Mouse (Mus musculus): Measurements from ENCODE around the gene Gm5089. TPM values are rescaled to one million over a fixed set of nuclear protein-coding genes. Genes with fewer than 3 reads are reported as not detected.
"Not testable (repeated sequence)": the region's sequence is repeated elsewhere in the genome, so short reads cannot be mapped to it uniquely, and the experiment has no call there.

Gene Gm5089
- polyA plus RNA-seq, 1 experiment from 2014 or later: 2.4 TPM

DNA sequence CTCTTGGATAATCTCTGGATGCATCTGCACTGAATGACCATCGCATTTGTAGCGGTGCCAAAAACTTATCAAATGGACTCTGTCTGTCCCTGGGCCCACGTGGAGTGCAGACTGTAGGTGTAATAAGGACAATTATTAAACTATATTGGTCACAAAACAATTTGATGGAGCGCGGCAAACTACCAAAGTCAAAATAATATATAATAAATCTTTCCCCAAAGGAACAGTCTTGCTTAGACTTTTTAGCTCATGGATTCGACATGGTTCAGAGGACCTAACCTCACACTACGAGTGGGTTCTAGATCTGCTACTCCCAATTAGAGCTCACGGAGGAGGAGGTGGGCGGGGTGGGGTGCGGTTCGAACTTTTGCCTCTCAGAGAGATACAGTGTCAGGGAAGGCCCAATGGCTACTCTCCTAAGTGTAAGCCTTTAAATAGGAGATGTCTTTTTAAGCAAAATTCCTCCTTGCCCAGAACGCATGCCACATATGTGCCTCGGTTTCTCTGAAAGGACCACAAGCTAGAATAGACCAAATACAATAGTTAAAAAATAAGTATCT, 15.1 kb upstream of the Gm5089 start:
- Histone ChIP-seq H3K9me3 (no peaks in the 10 kb centered on the region), H3K27ac (peak overlapping the region; percentile 95), H3K27me3 (ENCODE audit: insufficient read depth, poor library complexity, severe bottlenecking) (peaks cover 100% of the 10 kb centered on the region), H3K4me3 (peak overlapping the region; percentile 72), H3K4me1 (replicated peaks) (peaks cover 65% of the 10 kb centered on the region), H3K36me3 (0 out of 2 replicates have a peak, but pooled peaks cover 5% of the 10 kb centered on the region)
- 22% methylated on average over 13 of the region's 13 CpGs for WGBS
- no peak for DNase-seq (ENCODE audit: low spot score)

DNA sequence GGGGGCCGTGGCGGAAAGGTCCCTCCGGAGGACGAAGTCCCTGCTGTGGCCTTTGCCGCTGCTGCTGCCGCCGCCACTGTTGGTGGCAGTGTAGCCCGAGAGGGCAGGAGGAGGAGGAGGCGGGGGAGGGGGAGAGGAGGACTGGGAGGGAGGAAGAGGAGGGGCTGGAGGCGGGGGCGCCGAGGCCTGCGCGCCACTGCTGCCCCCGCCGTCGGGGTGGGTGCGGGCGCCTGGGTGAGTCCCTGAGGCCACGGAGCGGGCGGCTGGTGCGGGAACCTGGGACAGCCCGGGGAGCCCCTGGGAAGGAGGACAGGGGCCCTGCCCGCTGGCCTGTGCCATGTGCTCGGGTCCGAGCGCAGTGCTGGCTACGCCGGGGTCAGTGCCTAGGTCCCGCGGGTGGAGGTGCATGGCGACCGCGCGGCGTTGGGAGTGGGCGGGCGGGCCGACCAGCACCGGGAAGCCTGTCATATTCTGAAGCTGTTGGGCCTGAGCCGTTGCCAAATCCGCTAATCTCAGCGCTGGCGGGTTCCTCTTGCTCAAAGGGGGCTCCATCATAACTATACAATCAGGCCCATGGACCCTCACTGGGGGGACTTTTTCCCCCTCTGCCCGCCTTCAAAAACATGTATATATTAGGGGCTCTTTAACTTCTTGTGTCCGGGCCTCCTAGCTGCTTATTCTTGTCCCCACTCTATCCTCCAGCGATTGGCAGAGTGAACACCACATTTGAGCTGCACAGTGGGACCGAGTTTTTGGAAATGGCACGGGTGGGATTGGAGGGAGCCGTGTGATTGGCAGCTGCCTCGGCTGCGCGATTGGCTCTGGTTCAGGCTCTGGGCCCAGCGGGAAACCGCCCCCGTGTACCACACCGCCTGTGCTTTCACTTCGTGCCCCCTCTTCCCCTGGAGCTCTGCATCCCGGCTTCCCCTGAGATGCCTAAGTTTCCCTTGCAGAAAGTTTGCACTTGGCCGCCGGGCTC, 14.1 kb upstream of the Gm5089 start, which contains the start of gene Zic5:
Gene Zic5 (minus strand): TSS at position 915 of the 979 bp plus-strand sequence.
- Histone ChIP-seq H3K36me3 (0 out of 2 replicates have a peak, but pooled peaks cover 5% of the 10 kb centered on the region), H3K27me3 (ENCODE audit: insufficient read depth, poor library complexity, severe bottlenecking) (peaks cover 100% of the 10 kb centered on the region), H3K9me3 (no peaks in the 10 kb centered on the region), H3K4me3 (peak within 1 kb of the TSS; percentile 72), H3K4me1 (replicated peaks) (peaks cover 68% of the 10 kb centered on the region), H3K27ac (peak within 1 kb of the TSS; percentile 95)
- peak; percentile 87 for DNase-seq (ENCODE audit: low spot score)
- WGBS: under 1% methylated on average over 62 of the region's 62 CpGs

DNA sequence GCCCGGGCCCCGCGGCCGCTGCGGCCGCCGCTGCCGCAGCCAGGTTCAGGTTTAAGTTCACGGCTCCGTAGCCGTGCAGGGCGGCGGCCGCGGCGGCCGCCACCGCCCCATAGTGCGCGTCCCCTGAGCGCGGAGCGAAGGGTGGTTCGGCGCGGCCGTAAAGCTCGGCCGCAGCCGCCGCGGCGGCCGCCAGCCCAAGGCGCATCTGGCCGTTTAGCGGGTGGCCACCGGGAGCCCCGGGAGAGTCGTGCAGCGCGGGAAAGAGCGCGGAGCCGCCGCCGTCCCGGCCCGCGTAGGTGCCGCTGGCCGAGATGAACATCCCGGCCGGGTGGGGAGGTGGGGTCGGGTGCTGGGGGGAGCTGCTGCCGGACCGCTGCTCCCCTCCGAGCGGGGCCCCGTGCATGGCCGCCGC, 13.4 kb upstream of the Gm5089 start:
- Histone ChIP-seq H3K9me3 (no peaks in the 10 kb centered on the region), H3K36me3 (0 out of 2 replicates have a peak, but pooled peaks cover 5% of the 10 kb centered on the region), H3K27me3 (ENCODE audit: insufficient read depth, poor library complexity, severe bottlenecking) (peaks cover 100% of the 10 kb centered on the region), H3K27ac (peak overlapping the region; percentile 95), H3K4me3 (peak overlapping the region; percentile 72), H3K4me1 (replicated peaks) (peaks cover 70% of the 10 kb centered on the region)
- no peak for DNase-seq (ENCODE audit: low spot score)
- 0% methylated on average over 61 of the region's 62 CpGs for WGBS

DNA sequence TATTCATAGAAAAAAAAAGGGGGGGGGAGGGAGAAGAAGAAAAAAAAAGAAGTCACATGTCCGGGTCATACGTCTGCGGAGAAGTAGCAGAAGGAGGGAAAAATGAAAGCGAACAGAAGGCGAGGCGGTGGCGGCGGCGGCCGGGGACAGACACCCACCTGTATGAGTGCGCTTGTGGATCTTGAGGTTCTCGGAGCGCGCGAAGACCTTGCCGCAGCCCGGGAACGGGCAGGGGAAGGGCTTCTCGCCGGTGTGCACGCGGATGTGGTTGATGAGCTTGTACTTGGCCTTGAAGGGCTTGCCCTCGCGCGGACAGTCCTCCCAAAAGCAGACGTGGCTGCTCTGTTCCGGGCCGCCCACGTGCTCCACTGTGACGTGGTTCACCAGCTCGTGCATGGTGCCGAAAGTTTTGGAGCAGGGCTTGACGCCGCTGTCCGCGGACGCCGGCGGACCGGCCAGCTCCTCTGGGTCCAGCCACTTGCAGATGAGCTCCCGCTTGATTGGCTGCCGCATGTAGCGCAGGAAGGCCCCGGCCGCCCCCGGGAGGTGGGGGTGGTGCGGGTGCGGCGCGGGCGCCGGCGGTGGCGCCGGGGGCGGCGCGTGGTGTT, 12.9 kb upstream of the Gm5089 start:
- under 1% methylated on average over 57 of the region's 58 CpGs for WGBS
- H3K27ac ChIP-seq: peak overlapping the region; percentile 95
- H3K9me3 ChIP-seq, H3K36me3 ChIP-seq: not testable (repeated sequence)
- DNase-seq (ENCODE audit: low spot score): peak; percentile 79
- peaks cover 100% of the 10 kb centered on the region for H3K27me3 ChIP-seq (ENCODE audit: insufficient read depth, poor library complexity, severe bottlenecking)
- peaks cover 65% of the 10 kb centered on the region for H3K4me1 ChIP-seq (replicated peaks)
- peak overlapping the region; percentile 72 for H3K4me3 ChIP-seq

DNA sequence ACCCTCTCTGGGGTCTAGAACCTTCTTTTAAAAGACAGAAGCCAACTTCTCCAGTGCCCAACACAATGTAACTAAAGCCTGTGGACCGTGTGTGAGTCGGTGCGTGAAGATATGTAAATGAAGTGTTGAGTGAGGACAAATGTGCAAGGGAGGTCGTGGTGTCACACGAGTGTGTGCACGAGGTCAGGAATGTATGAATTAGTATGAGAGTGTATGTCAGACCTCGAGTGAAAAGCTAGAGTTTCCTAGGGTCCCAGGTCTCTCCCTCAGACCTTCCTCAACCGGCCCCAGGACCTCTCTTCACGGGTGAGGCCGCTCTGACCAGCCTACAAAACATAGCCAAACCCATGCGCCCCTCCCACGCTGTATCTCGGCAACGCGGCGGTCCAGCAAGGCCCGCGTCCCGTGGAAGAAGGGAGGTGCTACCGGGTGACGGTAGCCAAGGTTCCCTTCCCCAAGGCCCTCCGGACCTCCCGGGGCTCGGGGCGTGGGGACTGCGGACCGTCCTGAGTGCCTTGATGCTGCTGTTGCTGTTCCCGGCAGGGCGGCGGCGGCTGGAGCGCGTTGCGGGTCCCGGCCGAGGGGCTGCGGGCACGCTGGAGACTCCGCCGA, 12.3 kb upstream of the Gm5089 start:
- Histone ChIP-seq H3K9me3 (no peaks in the 10 kb centered on the region), H3K4me1 (replicated peaks) (peaks cover 59% of the 10 kb centered on the region), H3K27me3 (ENCODE audit: insufficient read depth, poor library complexity, severe bottlenecking) (peaks cover 99% of the 10 kb centered on the region), H3K27ac (peak overlapping the region; percentile 95), H3K36me3 (0 out of 2 replicates have a peak, but pooled peaks cover 5% of the 10 kb centered on the region), H3K4me3 (peak overlapping the region; percentile 72)
- peak; percentile 58 for DNase-seq (ENCODE audit: low spot score)
- under 1% methylated on average over 40 of the region's 40 CpGs for WGBS

DNA sequence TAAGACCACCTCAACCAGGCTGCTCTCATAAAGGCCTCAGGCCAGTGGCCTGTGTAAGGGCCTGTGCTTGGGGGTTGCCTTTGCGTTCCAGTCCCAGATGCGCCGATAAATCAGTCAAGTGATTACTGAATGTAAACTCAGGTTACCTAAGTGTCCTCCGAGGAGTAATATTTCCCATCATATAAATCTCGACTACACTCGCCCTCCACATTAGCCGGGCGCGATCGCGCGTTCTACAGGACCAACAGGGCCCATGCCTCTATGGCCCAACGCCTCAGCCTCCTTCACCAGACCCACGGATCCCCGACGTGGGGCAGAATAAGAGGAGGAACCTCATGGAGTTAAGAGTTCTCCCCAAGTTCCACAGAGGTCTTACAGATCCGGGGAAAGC, 11.8 kb upstream of the Gm5089 start:
- peak overlapping the region; percentile 95 for H3K27ac ChIP-seq
- 2% methylated on average over 17 of the region's 17 CpGs for WGBS
- peak overlapping the region; percentile 72 for H3K4me3 ChIP-seq
- DNase-seq (ENCODE audit: low spot score): peak; percentile 56
- peaks cover 54% of the 10 kb centered on the region for H3K4me1 ChIP-seq (replicated peaks)
- no peaks in the 10 kb centered on the region for H3K9me3 ChIP-seq
- H3K36me3 ChIP-seq: 0 out of 2 replicates have a peak, but pooled peaks cover 5% of the 10 kb centered on the region
- H3K27me3 ChIP-seq (ENCODE audit: insufficient read depth, poor library complexity, severe bottlenecking): peaks cover 94% of the 10 kb centered on the region

DNA sequence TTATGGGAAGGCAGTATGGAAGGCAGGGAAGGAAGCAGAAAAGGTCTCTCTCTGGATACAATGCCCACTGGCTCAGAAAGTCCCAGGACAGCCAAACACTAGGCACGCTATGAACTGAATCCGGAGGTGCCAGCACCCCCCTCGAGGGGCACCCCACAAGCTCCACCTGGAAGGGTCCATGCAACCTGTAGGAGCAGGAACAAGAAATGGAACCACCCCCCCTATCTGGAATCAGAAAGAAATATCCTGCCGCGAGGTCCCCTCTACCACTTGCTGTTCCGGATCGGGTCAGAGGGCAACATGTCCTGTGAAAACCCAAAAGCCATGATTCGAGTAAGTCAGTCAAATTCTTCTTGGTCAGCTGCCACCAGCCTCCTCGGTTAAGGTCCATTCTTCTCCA, 11.1 kb upstream of the Gm5089 start:
- Histone ChIP-seq H3K36me3 (0 out of 2 replicates have a peak, but pooled peaks cover 5% of the 10 kb centered on the region), H3K4me1 (replicated peaks) (peaks cover 54% of the 10 kb centered on the region), H3K27me3 (ENCODE audit: insufficient read depth, poor library complexity, severe bottlenecking) (peaks cover 86% of the 10 kb centered on the region), H3K9me3 (no peaks in the 10 kb centered on the region), H3K4me3 (peak overlapping the region; percentile 72), H3K27ac (peak overlapping the region; percentile 95)
- DNase-seq (ENCODE audit: low spot score): peak; percentile 49
- 3% methylated on average over 9 of the region's 9 CpGs for WGBS

DNA sequence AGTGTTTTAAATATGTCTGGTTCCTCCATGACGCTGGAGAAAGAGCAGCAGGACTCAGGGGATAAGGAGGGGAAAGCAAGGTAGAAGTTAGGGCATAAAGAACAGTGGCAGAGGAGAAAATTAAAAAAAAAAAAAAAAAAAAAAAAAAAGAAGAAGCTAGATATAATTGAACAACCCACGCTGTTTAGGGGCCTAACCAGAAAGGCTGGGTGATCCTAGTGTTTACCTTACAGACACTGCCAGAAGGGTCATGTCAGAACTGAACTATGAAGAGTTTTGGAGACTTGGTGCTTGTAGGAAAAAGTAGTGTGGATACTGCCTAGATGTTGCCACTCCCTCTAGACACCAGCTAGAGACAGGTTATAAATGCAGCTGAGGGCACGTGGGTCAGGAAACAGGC, 10.6 kb upstream of the Gm5089 start:
- H3K4me1 ChIP-seq (replicated peaks): peaks cover 55% of the 10 kb centered on the region
- WGBS: 23% methylated on average over 3 of the region's 3 CpGs
- H3K27me3 ChIP-seq (ENCODE audit: insufficient read depth, poor library complexity, severe bottlenecking): peaks cover 82% of the 10 kb centered on the region
- H3K4me3 ChIP-seq: peak overlapping the region; percentile 72
- peak overlapping the region; percentile 95 for H3K27ac ChIP-seq
- DNase-seq (ENCODE audit: low spot score): no peak
- H3K36me3 ChIP-seq: 0 out of 2 replicates have a peak, but pooled peaks cover 5% of the 10 kb centered on the region
- no peaks in the 10 kb centered on the region for H3K9me3 ChIP-seq

DNA sequence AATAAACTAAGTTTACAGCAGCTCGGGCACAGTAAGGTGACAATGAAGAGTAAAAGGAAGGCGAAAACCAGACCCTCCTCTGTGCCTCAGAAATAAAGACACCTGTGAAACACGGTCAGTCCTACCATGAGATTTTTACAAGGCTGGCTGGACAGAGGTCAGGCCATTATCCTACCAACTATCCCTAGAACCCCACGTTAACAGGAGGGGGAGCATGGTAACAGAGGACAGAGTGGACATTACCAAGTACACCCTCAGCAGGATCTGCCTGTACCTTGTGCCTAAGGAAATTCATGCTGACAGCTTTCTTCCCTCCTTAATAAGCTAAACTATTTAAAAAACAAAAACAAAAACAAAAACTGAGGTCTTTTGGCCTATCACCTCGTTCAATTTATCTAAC, 9.3 kb upstream of the Gm5089 start:
- H3K4me1 ChIP-seq (replicated peaks): peaks cover 57% of the 10 kb centered on the region
- H3K27ac ChIP-seq: peak overlapping the region; percentile 95
- H3K4me3 ChIP-seq: peak overlapping the region; percentile 72
- no peak for DNase-seq (ENCODE audit: low spot score)
- WGBS: 41% methylated on average over 5 of the region's 5 CpGs
- no peaks in the 10 kb centered on the region for H3K9me3 ChIP-seq
- 0 out of 2 replicates have a peak, but pooled peaks cover 5% of the 10 kb centered on the region for H3K36me3 ChIP-seq
- H3K27me3 ChIP-seq (ENCODE audit: insufficient read depth, poor library complexity, severe bottlenecking): peaks cover 80% of the 10 kb centered on the region

DNA sequence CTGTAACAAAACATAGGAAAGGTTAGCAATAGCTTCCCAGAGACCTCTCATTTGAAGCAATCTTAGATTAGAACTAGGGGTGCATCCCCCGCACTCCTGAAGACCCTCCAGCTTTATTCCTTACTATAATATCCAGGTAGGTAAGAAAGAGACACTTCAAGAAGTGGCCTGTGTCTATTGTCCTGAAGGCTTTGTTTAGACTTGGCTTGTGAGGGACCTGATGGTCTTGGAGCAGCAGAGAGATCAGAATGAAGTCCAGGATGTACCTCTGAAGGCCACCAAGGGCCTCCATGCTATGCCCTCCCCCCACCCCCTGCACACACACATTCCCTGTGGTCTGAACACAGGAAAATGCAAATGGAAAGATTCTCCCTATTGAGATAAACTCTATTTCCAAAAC, 8.9 kb upstream of the Gm5089 start:
- DNase-seq (ENCODE audit: low spot score): no peak
- H3K36me3 ChIP-seq: 0 out of 2 replicates have a peak, but pooled peaks cover 5% of the 10 kb centered on the region
- no peaks in the 10 kb centered on the region for H3K9me3 ChIP-seq
- 83% methylated on average over 1 of the region's 1 CpGs for WGBS
- peak overlapping the region; percentile 72 for H3K4me3 ChIP-seq
- H3K4me1 ChIP-seq (replicated peaks): peaks cover 55% of the 10 kb centered on the region
- peak overlapping the region; percentile 95 for H3K27ac ChIP-seq
- peaks cover 80% of the 10 kb centered on the region for H3K27me3 ChIP-seq (ENCODE audit: insufficient read depth, poor library complexity, severe bottlenecking)

DNA sequence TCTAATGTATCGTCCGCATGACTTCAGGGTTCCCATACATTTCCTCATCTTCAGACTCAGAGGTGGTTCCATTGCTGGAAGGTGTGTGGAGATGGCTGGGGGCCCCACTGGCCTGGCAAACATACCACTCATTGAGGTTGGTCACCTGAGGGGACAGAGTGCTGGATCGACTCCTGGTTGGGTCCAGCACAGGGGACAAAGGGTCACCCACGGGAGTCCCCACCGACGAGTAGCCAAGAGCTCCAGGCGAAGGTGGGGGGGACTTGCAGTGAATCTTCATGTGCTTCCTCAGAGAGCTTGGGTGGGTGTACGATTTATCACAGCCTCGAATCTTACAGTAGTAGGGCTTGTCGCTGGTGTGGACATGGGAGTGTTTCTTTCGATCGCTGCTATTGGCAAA, 8.4 kb upstream of the Gm5089 start:
- Histone ChIP-seq H3K27me3 (ENCODE audit: insufficient read depth, poor library complexity, severe bottlenecking) (peaks cover 78% of the 10 kb centered on the region), H3K4me3 (peak overlapping the region; percentile 72), H3K4me1 (replicated peaks) (peaks cover 55% of the 10 kb centered on the region)
- WGBS: 69% methylated on average over 12 of the region's 12 CpGs
- H3K27ac ChIP-seq; H3K9me3 ChIP-seq; H3K36me3 ChIP-seq; DNase-seq (ENCODE audit: low spot score): not testable (repeated sequence)

DNA sequence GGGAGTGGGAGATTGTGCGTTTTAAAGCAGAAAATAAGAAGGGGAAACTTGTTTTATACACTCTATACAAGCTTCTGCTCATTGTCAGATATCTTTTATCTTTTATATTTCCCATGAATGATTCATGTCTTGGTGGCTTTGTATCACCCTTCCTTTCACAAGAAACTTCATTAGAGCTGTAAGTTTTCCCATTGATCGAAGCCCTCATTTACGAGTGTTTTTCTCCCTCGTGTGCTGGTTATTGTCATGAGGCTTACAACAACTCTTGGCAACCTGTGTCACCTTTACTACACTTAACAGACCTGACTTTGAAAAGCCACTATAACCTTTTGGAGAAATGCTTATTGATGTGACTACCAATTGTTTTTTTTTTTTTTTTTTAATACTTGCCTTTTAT, 4.6 kb upstream of the Gm5089 start:
- no peak for DNase-seq (ENCODE audit: low spot score)
- Histone ChIP-seq H3K4me3 (no peak overlapping the region), H3K27ac (peak overlapping the region; percentile 97), H3K4me1 (replicated peaks) (peaks cover 66% of the 10 kb centered on the region), H3K36me3 (no peaks in the 10 kb centered on the region), H3K9me3 (no peaks in the 10 kb centered on the region), H3K27me3 (ENCODE audit: insufficient read depth, poor library complexity, severe bottlenecking) (peaks cover 72% of the 10 kb centered on the region)
- 29% methylated on average over 4 of the region's 4 CpGs for WGBS

All from hindbrain, embryonic 10.5 days (tissue).